Mouse (Mus musculus): ENCODE data around the gene Srgap2.

- TF ChIP-seq TAL1 (IDR thresholded peaks at IDR 0.05; ENCODE audit: low read length) (no peak), GATA1 (IDR thresholded peaks at IDR 0.05; ENCODE audit: low read length) (no peak)
Measured at GRCm38 (mm10) chr1:131548494-131549365, 21.6 kb upstream of the Srgap2 start.

Data from erythroblast, embryonic 14.5 days (primary cell).